Mouse (Mus musculus) midbrain, embryonic 14.5 days (tissue): ENCODE measurements at regions not wholly inside any gene's neighbourhood (a gene's known extent, or its start where the extent isn't known, plus 50 kb on each side); places are given as distances from the start of the nearest gene placed in this dataset.

Source experiments
- ATAC-seq: fragments of 200-750 bp; cut with Nextera tagmentation; 2 replicates; pipeline ENCODE4 v1.8.0; 2017; ENCODE audit warnings: moderate number of reproducible peaks, moderate library complexity; ENCODE audit not compliant: low FRiP score, low TSS enrichment
- DNase-seq: peaks from one replicate; pipeline ENCODE4 v3.0.0-alpha.2; 2015
- H3K27ac ChIP-seq: fragments of 300-500 bp; sonication (generic); replicated peaks from 2 replicates; pipeline ENCODE4 v1.5.1; 2014; ENCODE audit warnings: mild to moderate bottlenecking, low read depth, low read length, moderate library complexity
- H3K27me3 ChIP-seq: fragments of 300-500 bp; sonication (generic); 2 replicates; pipeline ENCODE4 v1.6.1; 2014; ENCODE audit warnings: low read length, control low read depth, mixed read lengths; ENCODE audit not compliant: control insufficient read depth, insufficient read depth
- H3K36me3 ChIP-seq: fragments of 300-500 bp; sonication (generic); 2 replicates; pipeline ENCODE4 v1.6.1; 2014; ENCODE audit warnings: low read length, control low read depth; ENCODE audit not compliant: control insufficient read depth, insufficient read depth
- H3K4me1 ChIP-seq: fragments of 300-500 bp; sonication (generic); 2 replicates; pipeline ENCODE4 v1.6.1; 2014; ENCODE audit warnings: mild to moderate bottlenecking, antibody characterized with exemption, low read length, control low read depth; ENCODE audit not compliant: control insufficient read depth, insufficient read depth
- H3K4me2 ChIP-seq: fragments of 300-500 bp; sonication (generic); 2 replicates; pipeline ENCODE4 v1.6.1; 2014; ENCODE audit warnings: mild to moderate bottlenecking, low read length, moderate library complexity
- H3K4me3 ChIP-seq: fragments of 300-500 bp; sonication (generic); replicated peaks from 2 replicates; pipeline ENCODE4 v1.5.1; 2014; ENCODE audit warnings: low read depth, low read length
- H3K9ac ChIP-seq: fragments of 300-500 bp; sonication (generic); replicated peaks from 2 replicates; pipeline ENCODE4 v1.6.1; 2014; ENCODE audit warnings: mild to moderate bottlenecking, low read length, moderate library complexity
- H3K9me3 ChIP-seq: fragments of 300-500 bp; sonication (generic); 2 replicates; pipeline ENCODE4 v1.6.1; 2016; ENCODE audit warnings: low read length, control low read depth, mixed read lengths; ENCODE audit not compliant: control insufficient read depth
- WGBS: fragments of 180-500 bp; shearing (Covaris S2); extraction: QIAGEN DNeasy Blood & Tissue Kit; methylation state at CpG from one replicate; pipeline ENCODE4 v1.1.7; 2014; 5-methylcytosine and 5-hydroxymethylcytosine counted together

GRCm38 (mm10) chr19:15790620-15791263 is 156.4 kb downstream of the Psat1 start:
- H3K36me3 ChIP-seq: no peaks in the 10 kb centered on the region
- H3K4me3 ChIP-seq: 0 out of 2 replicates have a peak overlapping the region, but pooled peaks have one; percentile 11
- H3K9ac ChIP-seq: no peak overlapping the region; the same call in 1 of the 2 replicates
- H3K27ac ChIP-seq: peak overlapping the region; percentile 77
- peaks cover 8% of the 10 kb centered on the region; the same call in 1 of the 2 replicates for H3K27me3 ChIP-seq
- DNase-seq: peak; percentile 66
- H3K9me3 ChIP-seq: no peaks in the 10 kb centered on the region
- peak overlapping the region; percentile 49 for H3K4me2 ChIP-seq
- 13% methylated on average over 13 of the region's 13 CpGs for WGBS
- peaks cover 19% of the 10 kb centered on the region for H3K4me1 ChIP-seq
- ATAC-seq: peak; percentile 68

- no peak for ATAC-seq
- WGBS: 81% methylated on average over 5 of the region's 5 CpGs
Measured at GRCm38 (mm10) chr19:15789741-15790140, 157.4 kb downstream of the Psat1 start.

GRCm38 (mm10) chr19:15784644-15785043 is 162.5 kb downstream of the Psat1 start:
- H3K27me3 ChIP-seq: 0 out of 2 replicates have a peak, but pooled peaks cover 3% of the 10 kb centered on the region
- H3K9ac ChIP-seq: no peak overlapping the region
- peak; percentile 21 for DNase-seq
- H3K4me1 ChIP-seq: no peaks in the 10 kb centered on the region
- H3K9me3 ChIP-seq: 0 out of 2 replicates have a peak, but pooled peaks cover 3% of the 10 kb centered on the region
- no peak overlapping the region for H3K27ac ChIP-seq
- no peaks in the 10 kb centered on the region for H3K36me3 ChIP-seq
- no peak for ATAC-seq
- H3K4me3 ChIP-seq: no peak overlapping the region
- 28% methylated on average over 4 of the region's 4 CpGs for WGBS
- no peak overlapping the region for H3K4me2 ChIP-seq

More at GRCm38 (mm10) chr19:15789741-15790140, 157.4 kb downstream of the Psat1 start:
- H3K27ac ChIP-seq: no peak overlapping the region
- 0 out of 2 replicates have a peak, but pooled peaks cover 3% of the 10 kb centered on the region for H3K27me3 ChIP-seq
- no peak overlapping the region for H3K4me3 ChIP-seq
- H3K9ac ChIP-seq: no peak overlapping the region
- no peak for DNase-seq
- H3K9me3 ChIP-seq: no peaks in the 10 kb centered on the region
- H3K36me3 ChIP-seq: no peaks in the 10 kb centered on the region
- H3K4me2 ChIP-seq: no peak overlapping the region
- H3K4me1 ChIP-seq: peaks cover 19% of the 10 kb centered on the region

- Histone ChIP-seq H3K4me2 (no peak overlapping the region), H3K27ac (no peak overlapping the region), H3K36me3 (no peaks in the 10 kb centered on the region), H3K27me3 (no peaks in the 10 kb centered on the region), H3K9ac (no peak overlapping the region), H3K4me1 (no peaks in the 10 kb centered on the region), H3K4me3 (no peak overlapping the region), H3K9me3 (no peaks in the 10 kb centered on the region)
- ATAC-seq (no peak), DNase-seq (no peak)
- WGBS: 90% methylated on average over 4 of the region's 4 CpGs
Measured at GRCm38 (mm10) chr19:15769651-15770050, 177.5 kb downstream of the Psat1 start.

GRCm38 (mm10) chr19:15761086-15761485 is 186.1 kb downstream of the Psat1 start:
- Histone ChIP-seq H3K27me3 (no peaks in the 10 kb centered on the region), H3K4me1 (no peaks in the 10 kb centered on the region), H3K4me3 (no peak overlapping the region), H3K36me3 (no peaks in the 10 kb centered on the region), H3K27ac (no peak overlapping the region), H3K9ac (no peak overlapping the region), H3K4me2 (no peak overlapping the region), H3K9me3 (no peaks in the 10 kb centered on the region)
- 61% methylated on average over 4 of the region's 4 CpGs for WGBS
- ATAC-seq (no peak), DNase-seq (peak; percentile 12)

GRCm38 (mm10) chr19:15745026-15745777 is 201.9 kb downstream of the Psat1 start:
- DNase-seq: peak; percentile 28
- WGBS: 32% methylated on average over 8 of the region's 8 CpGs
- no peak; the same call in 1 of the 2 replicates for ATAC-seq

GRCm38 (mm10) chr19:15736200-15736599 is 210.9 kb downstream of the Psat1 start:
- no peak overlapping the region for H3K4me3 ChIP-seq
- H3K4me1 ChIP-seq: no peaks in the 10 kb centered on the region
- H3K9ac ChIP-seq: no peak overlapping the region
- H3K27me3 ChIP-seq: peaks cover 9% of the 10 kb centered on the region
- H3K36me3 ChIP-seq: no peaks in the 10 kb centered on the region
- no peak overlapping the region for H3K27ac ChIP-seq
- WGBS: 66% methylated on average over 2 of the region's 2 CpGs
- ATAC-seq: no peak
- H3K4me2 ChIP-seq: no peak overlapping the region
- no peak for DNase-seq
- H3K9me3 ChIP-seq: no peaks in the 10 kb centered on the region

More at GRCm38 (mm10) chr19:15745026-15745777, 201.9 kb downstream of the Psat1 start:
- Histone ChIP-seq H3K9ac (no peak overlapping the region), H3K4me3 (no peak overlapping the region), H3K36me3 (no peaks in the 10 kb centered on the region), H3K27me3 (no peaks in the 10 kb centered on the region), H3K9me3 (no peaks in the 10 kb centered on the region), H3K27ac (no peak overlapping the region), H3K4me1 (peaks cover 3% of the 10 kb centered on the region; the same call in 1 of the 2 replicates), H3K4me2 (no peak overlapping the region)

GRCm38 (mm10) chr19:15726785-15727406 is 220.2 kb downstream of the Psat1 start:
- Histone ChIP-seq H3K4me2 (peak overlapping the region; percentile 6; the same call in 1 of the 2 replicates), H3K4me1 (no peaks in the 10 kb centered on the region), H3K4me3 (no peak overlapping the region), H3K27ac (no peak overlapping the region), H3K36me3 (no peaks in the 10 kb centered on the region), H3K27me3 (peaks cover 33% of the 10 kb centered on the region), H3K9me3 (peaks cover 3% of the 10 kb centered on the region; the same call in 1 of the 2 replicates), H3K9ac (no peak overlapping the region)
- WGBS: 24% methylated on average over 13 of the region's 13 CpGs
- DNase-seq (peak; percentile 72), ATAC-seq (peak; percentile 77; the same call in 1 of the 2 replicates)
